Comparison of ENCODE assay signal across 1 mouse cellular context in the genomic region with DNA sequence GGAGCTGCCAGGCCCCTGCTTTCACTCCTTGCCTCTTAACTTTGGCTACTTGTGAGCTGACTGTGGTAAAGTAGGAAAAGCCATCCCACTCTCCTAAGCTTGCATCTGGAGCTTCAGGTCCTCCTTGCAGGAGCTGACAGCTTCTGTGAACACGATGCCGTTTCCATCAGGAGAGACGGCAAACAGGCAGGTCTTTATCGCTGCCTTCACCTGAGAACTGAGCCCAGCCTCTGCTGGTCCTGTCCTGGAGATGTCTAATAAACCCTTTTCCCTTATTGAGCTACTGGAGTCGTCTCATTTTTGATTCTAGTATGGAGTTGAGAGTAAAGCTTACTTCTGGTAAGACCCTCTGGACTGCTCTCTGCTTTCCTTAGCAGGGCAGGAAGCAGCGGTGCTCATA.
A peak's percentile ranks its signal among the peaks of the same experiment; 100 is the strongest.
TF ChIP-seq lines count a peak whose summit lies in the region.

No protein-coding gene starts in this region.

TF ChIP-seq in MEL, 35 proteins besides CTCF, POLR2A, EP300 and RAD21:
- TF ChIP-seq RCOR1 (IDR thresholded peaks at IDR 0.05; ENCODE audit: low read depth, low read length) (no peak), KAT2A (conservative IDR thresholded peaks at IDR 0.05; ENCODE audit: low read depth, low read length) (no peak), POLR2AphosphoS2 (IDR thresholded peaks at IDR 0.05; ENCODE audit: low read length) (peak; percentile 54; the same call in 1 of the 2 replicates), NRF1 (IDR thresholded peaks at IDR 0.05; ENCODE audit: insufficient read depth, low read depth, low read length, poor library complexity, severe bottlenecking) (no peak)
